Mouse (Mus musculus) C2C12 (cell line): ENCODE results near the gene Samd11. TPM values are rescaled to one million over a fixed set of nuclear protein-coding genes. Genes with fewer than 3 reads are reported as not detected.

ENCODE experiments used
- H3K27me3 ChIP-seq: one replicate; pipeline ENCODE4 v1.6.1; 2011; ENCODE audit not compliant: control insufficient read depth, insufficient read depth, insufficient read length
- H3K36me3 ChIP-seq: one replicate; pipeline ENCODE4 v1.6.1; 2011; ENCODE audit not compliant: control insufficient read depth, insufficient read depth
- H3K4me3 ChIP-seq: one replicate; pipeline ENCODE4 v1.5.1; 2011; ENCODE audit warnings: mild to moderate bottlenecking, control low read depth; ENCODE audit not compliant: poor library complexity, insufficient read depth, severe bottlenecking
- H3K79me2 ChIP-seq: one replicate; pipeline ENCODE4 v1.6.1; 2011; ENCODE audit not compliant: control insufficient read depth, insufficient read depth
- H3K79me3 ChIP-seq: one replicate; pipeline ENCODE4 v1.6.1; 2011; ENCODE audit warnings: low read depth, control low read depth
- H3ac ChIP-seq: one replicate; pipeline ENCODE3; 2011; ENCODE audit warnings: low read depth; ENCODE audit not compliant: control insufficient read depth, insufficient read length
- CEBPB ChIP-seq: IDR thresholded peaks from one replicate; pipeline ENCODE4 v1.6.1; 2011; ENCODE audit warnings: low read depth, mild to moderate bottlenecking, control low read depth, moderate library complexity
- CTCF ChIP-seq: IDR thresholded peaks from one replicate; pipeline ENCODE4 v1.5.1; 2011; ENCODE audit not compliant: control insufficient read depth, insufficient read depth, insufficient read length
- FOSL1 ChIP-seq: IDR thresholded peaks from one replicate; pipeline ENCODE4 v1.8.0; 2011; ENCODE audit warnings: mild to moderate bottlenecking, low read length; ENCODE audit not compliant: poor library complexity, insufficient read depth, severe bottlenecking
- MAX ChIP-seq: IDR thresholded peaks from one replicate; pipeline ENCODE4 v1.6.1; 2011; ENCODE audit warnings: mild to moderate bottlenecking, control low read depth
- MYOD1 ChIP-seq: IDR thresholded peaks from one replicate; pipeline ENCODE4 v1.6.1; 2011; ENCODE audit warnings: low read depth; ENCODE audit not compliant: control insufficient read depth, insufficient read length
- MYOG ChIP-seq: IDR thresholded peaks from one replicate; pipeline ENCODE4 v1.6.1; 2011; ENCODE audit not compliant: control insufficient read depth, insufficient read length; ENCODE audit errors: extremely low read depth
- USF1 ChIP-seq: IDR thresholded peaks from one replicate; pipeline ENCODE4 v1.6.1; 2011; ENCODE audit warnings: low read depth, mild to moderate bottlenecking, control low read depth, moderate library complexity
- polyA plus RNA-seq: library from polyadenylated mRNA; unstranded; fragments of >200 nt; fragmentation: generic; extraction: Trizol; gene quantifications from one replicate; pipeline ENCODE4 v1.2.1, GENCODE M21; 2012; ENCODE audit warnings: missing spikeins

Gene Samd11
- polyA plus RNA-seq, 1 experiment: 0.21 TPM

DNA sequence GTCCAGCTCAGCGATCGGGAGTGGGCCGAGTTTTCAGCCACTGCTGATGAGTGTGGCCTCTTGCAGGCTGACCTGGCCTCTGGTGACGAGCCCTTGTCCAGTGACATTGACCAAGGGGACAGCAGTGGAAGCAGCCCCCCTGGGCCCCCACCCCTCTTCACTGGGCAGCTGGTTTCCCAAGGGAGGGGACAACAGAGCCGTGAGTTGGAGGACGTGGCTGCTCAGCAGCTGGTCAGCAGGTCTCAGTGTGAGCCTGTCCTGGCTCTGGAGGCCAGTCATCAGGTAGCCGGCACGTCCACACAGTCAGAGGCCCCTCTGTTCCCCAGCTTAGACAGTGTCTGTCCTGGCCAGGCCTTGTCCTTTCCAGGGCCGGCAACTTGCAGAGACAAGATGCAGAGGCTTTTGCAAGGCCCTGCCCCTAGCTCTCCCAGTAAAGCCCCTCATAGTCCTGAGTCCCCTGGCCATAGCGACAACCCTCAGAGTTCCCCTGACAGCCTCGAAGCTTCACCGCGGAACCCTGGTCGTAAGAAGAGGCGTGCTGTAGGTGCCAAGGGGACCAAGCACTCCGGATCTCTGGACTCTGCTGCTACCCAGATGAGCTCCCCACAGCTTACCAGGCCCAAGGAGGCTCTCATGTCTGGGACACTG lies 38.3 kb downstream of the Samd11 start:
- Histone ChIP-seq H3K4me3 (no peak overlapping the region), H3K79me3 (no peaks in the 10 kb centered on the region), H3K79me2 (no peaks in the 10 kb centered on the region), H3K27me3 (peaks cover 15% of the 10 kb centered on the region), H3K36me3 (no peaks in the 10 kb centered on the region), H3ac (no peak overlapping the region)
- no peak for TF ChIP-seq FOSL1
- TF ChIP-seq CEBPB: no peak
- no peak for TF ChIP-seq MYOG
- no peak for TF ChIP-seq MAX
- no peak for TF ChIP-seq CTCF
- TF ChIP-seq MYOD1: no peak
- TF ChIP-seq USF1: no peak

GRCm38 (mm10) chr4:156216196-156216595 lies 39.3 kb downstream of the Samd11 start:
- Histone ChIP-seq H3K4me3 (no peak overlapping the region), H3K27me3 (peaks cover 15% of the 10 kb centered on the region), H3K36me3 (no peaks in the 10 kb centered on the region), H3ac (no peak overlapping the region), H3K79me3 (no peaks in the 10 kb centered on the region), H3K79me2 (no peaks in the 10 kb centered on the region)
- TF ChIP-seq MAX (no peak), MYOG (no peak)

DNA sequence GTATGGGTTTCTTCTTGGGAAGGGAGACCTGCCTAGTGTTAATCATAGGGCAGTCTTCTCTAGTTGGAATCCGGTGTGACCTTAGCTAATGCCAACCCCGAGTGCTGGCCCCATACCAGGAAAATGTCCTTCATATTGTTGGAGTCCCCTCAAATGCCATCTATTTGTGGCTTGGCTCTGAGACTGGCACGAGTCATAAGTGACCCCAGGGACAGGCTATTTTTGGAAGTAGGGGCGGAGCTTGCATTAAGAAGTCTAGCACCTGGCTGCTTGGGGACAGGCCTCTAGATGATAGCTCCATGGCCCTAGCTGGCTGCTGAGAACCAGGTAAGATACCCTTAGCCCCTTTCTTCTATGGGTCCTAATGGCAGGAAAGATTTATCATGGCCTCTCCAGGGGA lies 39.8 kb downstream of the Samd11 start, which contains the start of gene Perm1:
TSS of gene Perm1 (plus strand) at position 220 of the 400 bp plus-strand sequence.
- Histone ChIP-seq H3K36me3 (no peaks in the 10 kb centered on the region), H3ac (no peak within 1 kb of the TSS), H3K4me3 (no peak within 1 kb of the TSS), H3K27me3 (peaks cover 15% of the 10 kb centered on the region), H3K79me3 (no peaks in the 10 kb centered on the region), H3K79me2 (no peaks in the 10 kb centered on the region)
- no peak for TF ChIP-seq FOSL1
- no peak for TF ChIP-seq USF1
- no peak for TF ChIP-seq MYOG
- TF ChIP-seq CTCF: no peak
- no peak for TF ChIP-seq MYOD1
- TF ChIP-seq MAX: no peak
- no peak for TF ChIP-seq CEBPB

- no peaks in the 10 kb centered on the region for H3K79me3 ChIP-seq
- peaks cover 18% of the 10 kb centered on the region for H3K27me3 ChIP-seq
- no peaks in the 10 kb centered on the region for H3K36me3 ChIP-seq
- no peak for TF ChIP-seq FOSL1
- TF ChIP-seq MYOD1: no peak
- no peak for TF ChIP-seq CEBPB
- no peak for TF ChIP-seq USF1
- no peak for TF ChIP-seq MYOG
- TF ChIP-seq MAX: no peak
- TF ChIP-seq CTCF: no peak
- H3ac ChIP-seq: no peak overlapping the region
- no peaks in the 10 kb centered on the region for H3K79me2 ChIP-seq
- H3K4me3 ChIP-seq: no peak overlapping the region
Measured at GRCm38 (mm10) chr4:156213134-156213533, 42.3 kb downstream of the Samd11 start.

- no peak overlapping the region for H3ac ChIP-seq
- peaks cover 3% of the 10 kb centered on the region for H3K27me3 ChIP-seq
- H3K4me3 ChIP-seq: no peak overlapping the region
- no peaks in the 10 kb centered on the region for H3K79me2 ChIP-seq
- H3K36me3 ChIP-seq: no peaks in the 10 kb centered on the region
- TF ChIP-seq USF1 (no peak), MYOD1 (no peak), FOSL1 (no peak), CTCF (no peak), MAX (no peak), CEBPB (no peak), MYOG (no peak)
- no peaks in the 10 kb centered on the region for H3K79me3 ChIP-seq
Measured at GRCm38 (mm10) chr4:156209963-156210635, 45.4 kb downstream of the Samd11 start.
